Mouse (Mus musculus) erythroblast, adult 5-6 weeks (primary cell): Measurements from ENCODE around the gene Parp6. TPM values are rescaled to one million over a fixed set of nuclear protein-coding genes. Genes with fewer than 3 reads are reported as not detected.

ENCODE experiments used
- ATAC-seq: replicated peaks from 2 replicates; pipeline ENCODE4 v1.8.0; 2016; ENCODE audit warnings: moderate number of reproducible peaks, mild to moderate bottlenecking, moderate TSS enrichment, inconsistent platforms; ENCODE audit not compliant: poor library complexity, low FRiP score, severe bottlenecking
- total RNA-seq, 2 experiments: library from RNA; stranded (forward) in 1 of 2; stranded (reverse) in 1 of 2; fragments of 150-400 nt in 1 of 2; fragments of 200-764, 138-1000 nt in 1 of 2; gene quantifications; 2 replicates each; pipeline versions ENCODE4 v1.2.3 to v1.2.4; 2015 to 2017; ENCODE audit warnings: low replicate concordance in 2 of 2

The Parp6 gene
- total RNA-seq, 2 experiments from 2014 or later = 1.3 to 3.1 TPM

DNA sequence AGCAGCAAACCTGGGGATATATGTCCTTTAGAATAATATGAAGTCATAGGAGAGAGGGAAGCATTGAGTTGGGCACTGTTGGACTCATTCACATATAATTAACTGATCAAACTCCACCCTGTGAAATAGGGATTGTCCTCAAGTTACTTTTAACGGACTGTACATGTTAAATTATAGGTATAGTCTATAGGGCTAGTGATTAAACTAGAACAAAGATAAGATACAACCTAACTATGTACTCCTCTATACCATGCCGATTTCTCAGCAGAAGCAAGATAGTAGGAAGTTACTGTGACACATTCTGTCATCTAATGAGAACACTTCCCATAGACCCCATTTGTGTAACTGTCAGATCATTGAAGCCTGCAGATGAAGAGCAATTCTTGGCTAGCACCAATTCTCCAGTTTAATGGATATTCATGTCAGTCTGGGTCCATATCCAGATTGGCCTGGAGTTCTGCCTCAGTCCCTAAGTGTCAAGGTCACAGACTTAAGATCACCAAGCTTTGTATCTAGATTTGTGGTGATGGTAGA, 37.4 kb downstream of the Parp6 start:
- no peak for ATAC-seq

DNA sequence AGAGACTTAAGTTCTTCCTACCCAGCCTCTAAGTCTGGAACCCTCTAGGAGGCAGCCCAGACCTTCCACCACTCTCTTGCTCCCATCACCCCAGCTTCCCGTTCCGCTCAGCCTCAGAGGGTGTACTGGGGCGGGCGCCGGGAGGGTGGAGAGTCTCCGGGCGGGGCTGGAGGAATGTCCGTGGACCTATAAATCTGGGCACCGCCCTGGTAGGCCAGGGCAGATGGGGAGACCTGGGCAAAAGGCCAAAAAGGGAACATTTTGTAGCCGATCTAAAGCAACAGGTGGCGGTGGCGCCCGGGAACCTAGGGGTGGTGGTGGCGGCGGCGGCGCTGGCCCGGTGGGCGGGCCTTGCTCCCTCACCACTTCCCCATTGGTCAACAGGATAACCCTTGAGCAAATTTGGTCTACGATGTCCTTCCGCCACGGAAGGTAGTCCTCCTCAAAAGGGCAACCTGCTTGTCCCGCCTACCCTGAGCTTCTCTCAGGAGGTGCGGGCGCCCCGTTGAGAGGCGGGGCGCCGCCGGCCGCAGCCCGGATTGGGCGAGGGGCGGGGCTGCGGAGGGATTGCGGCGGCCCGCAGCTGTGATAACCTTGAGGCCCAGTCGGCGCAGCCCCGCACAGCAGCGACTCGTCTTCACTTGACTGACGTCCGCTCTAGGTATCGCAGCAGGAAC, 39.0 kb downstream of the Parp6 start, which contains the start of gene Pkm:
Pkm (plus strand) TSS at position 411 of the 677 bp plus-strand sequence.
- ATAC-seq = peak; percentile 51; the same call in 1 of the 2 replicates

DNA sequence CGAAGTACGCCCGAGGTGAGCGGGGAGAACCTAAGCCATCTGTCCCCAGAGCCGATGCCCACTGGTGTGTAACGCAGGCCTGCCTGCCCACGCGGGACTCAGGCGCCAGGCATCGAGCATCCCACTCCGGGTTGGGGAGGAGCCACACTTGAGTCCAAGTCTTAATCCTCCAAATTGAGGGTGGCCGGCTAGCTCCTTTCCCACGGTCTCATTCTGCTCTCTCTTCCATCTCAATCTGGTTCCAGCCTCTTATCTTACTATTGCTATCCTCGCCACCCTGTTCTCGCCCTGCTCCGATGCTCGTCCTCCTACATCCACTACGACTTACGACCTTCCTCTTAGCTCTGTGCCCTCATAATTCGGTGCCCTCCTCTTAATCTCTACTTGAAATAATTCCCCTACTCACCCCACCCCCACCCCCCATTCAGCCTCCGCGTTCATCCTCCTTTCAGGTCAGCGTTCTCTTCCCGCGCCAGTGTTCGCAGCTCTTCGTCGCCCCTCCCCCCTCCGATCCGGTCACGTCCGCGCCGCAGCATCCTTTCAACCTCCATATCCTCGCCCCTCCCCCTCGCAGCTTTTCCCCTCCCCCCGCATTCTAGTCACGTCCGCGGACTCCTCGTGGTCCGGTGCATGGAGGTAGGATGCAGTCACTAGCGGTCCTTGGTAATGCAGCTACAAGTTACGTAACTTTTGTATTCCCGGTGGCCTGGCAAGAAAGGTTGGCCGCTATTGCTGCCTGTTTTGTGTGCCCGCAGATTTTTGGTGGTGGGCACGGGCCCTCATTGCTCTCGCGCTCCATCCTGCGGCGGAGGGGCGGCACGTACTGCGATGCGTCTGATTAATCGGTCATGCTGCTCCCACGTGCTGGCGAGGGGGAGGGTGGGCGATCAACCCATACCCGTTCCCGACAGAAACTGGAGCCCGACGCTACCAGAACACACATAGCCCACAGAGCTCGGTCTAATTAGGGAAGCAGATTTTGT, 39.8 kb downstream of the Parp6 start:
- ATAC-seq = no peak

DNA sequence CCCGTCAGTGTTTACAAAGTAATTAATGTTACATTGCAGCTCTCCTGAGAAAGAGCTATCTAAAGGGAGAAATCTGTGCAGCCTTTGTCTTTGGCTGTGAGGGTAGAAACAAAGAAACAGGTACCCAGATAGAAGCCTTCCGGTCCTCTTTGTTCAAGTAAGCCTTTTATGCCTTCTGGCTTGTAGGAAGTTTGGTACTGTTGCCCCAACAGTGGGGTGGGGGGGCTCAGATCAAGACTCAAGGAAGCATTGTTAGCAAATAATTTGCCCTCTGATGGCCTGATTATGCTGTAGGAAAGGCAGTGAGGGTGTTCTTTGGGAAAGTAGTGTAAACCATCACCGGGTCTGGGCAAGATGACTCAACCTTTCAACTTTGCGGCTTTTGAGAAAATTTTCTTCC, 41.1 kb downstream of the Parp6 start:
- no peak for ATAC-seq

DNA sequence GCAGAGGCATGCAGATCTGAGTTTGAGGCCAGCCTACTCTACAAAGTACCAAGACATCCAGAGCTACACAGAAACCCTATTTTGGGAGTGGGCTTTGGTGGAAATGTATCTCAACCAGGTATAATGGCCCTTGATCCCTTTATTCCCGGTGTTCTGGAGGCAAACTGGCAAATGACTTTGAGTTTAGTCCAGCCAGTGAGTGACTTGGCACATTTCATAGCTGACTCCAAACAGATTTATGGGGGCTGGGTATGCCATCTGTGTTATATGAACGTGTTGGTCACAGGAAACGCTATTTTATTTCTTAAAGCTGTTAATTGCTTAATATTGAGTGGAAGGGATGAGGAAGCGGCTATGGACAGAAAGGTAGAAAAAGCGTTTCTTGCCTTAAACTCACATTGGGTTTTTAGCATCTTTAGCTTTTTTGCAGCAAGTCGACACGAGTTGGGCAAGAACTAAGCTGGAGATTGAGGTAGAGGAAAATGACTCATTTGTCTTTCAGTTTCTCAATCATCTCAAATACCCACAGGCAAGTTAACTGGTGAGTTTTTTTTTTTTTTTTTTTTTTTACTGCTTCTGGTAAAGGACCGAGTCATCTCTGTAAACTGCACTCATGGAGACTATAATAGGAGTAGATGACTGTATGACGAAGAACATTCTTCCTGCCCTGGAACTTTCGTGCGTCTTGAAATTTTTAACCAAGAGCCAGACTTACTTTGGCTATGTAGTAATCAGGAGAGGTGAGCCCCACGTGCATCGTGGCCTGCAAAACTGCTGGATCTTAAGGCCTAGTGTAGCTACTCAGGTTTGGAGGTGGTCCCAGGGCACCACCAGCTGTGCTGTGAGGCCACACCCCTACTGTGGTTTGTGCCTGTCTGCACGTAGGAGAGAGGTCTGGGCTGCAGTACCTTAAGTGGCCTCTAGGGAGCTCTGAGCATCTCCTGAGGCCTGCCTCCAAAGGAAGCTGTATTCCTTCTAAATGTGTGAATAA, 42.2 kb downstream of the Parp6 start:
- ATAC-seq = peak; percentile 70

DNA sequence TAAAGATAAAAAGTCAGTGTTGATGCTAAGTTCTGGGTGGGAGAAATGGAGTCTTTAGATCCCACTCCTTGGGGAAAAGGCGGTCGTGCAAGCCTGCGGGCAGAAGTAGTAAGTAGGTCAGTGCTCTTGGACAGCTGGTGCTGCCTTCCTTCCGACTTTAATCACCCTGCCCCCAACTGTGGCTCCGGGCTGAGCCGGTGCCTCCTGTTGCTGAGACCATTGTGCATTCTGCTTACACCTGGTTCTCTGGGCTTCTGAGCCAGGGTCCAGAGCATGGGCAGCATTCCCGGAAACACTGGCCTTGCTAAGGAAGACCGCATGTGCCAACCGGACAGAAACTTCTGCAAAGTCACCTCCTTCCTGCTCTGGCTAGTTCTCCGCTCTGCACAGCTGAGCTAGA, 43.3 kb downstream of the Parp6 start:
- ATAC-seq = no peak

DNA sequence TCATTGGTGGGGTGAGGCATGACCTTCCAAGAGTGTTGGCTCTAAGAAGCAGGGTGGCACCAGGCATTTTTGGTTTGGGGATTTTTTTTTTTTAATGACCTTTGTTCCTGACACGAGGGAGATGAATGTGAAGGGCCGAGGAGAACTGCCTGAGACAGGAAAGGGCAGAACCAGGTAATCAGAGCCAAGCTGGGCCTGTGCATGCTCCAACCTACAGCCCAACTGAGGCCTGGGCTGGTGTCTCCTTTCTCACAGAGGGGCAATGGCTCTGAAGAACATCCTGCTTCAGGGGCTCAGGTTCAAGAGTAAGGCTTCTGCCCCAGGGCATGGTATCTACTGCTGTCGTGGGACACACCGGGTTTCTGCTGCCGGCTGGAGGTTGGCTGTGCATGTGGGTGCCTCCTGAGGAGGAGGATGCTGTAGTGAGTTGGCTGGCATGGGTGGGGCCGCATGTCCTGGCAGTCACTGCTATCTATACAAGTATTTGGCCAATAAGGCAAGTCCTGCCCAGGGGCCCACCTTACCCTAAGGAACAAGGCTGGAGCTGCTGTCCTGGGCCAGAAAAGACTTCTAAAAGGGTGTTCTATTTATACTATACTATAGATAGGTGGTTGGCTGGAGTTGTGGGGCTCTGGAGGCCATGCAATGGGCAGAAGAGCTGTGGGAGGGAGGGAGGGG, 44.4 kb downstream of the Parp6 start:
- ATAC-seq = no peak

DNA sequence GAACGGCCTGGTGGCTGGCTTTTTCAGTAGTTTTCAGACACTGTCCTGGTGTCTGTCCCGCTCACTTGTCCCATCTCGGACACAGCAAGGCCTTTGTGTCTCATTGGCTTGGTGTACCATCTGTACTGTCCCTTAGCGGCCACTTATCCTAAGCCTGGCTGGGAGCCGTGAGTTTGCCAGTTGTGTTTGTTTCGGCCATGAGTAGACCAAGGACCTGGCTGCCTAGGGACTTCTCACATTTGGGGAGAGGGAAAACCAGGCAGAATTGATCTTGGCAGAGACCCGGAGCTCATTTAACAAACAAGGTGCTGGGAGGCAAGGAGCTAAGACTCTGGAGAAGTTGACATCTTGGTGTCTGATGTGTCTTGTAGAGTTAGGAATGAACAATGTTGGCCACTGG, 46.1 kb downstream of the Parp6 start:
- ATAC-seq = no peak

DNA sequence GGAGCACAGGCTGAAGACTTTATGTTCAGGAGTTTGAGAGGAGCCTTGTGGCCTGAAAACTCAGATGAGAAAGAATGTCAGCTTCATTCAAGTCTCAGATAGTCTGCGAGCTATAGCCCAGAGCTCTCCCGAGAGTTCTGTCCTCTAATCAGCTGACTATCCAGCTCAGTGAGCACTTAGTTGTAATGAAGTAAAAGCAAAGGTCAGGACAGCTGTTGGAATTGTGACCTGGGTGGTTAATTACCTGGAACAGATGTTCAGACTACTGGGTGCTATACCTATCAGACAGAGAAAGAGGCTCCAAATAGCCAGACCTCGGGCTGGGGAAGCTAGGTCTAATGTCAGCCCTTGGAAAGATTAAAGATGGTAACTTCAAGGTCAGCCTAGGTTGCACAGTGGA, 46.9 kb downstream of the Parp6 start:
- ATAC-seq = no peak

DNA sequence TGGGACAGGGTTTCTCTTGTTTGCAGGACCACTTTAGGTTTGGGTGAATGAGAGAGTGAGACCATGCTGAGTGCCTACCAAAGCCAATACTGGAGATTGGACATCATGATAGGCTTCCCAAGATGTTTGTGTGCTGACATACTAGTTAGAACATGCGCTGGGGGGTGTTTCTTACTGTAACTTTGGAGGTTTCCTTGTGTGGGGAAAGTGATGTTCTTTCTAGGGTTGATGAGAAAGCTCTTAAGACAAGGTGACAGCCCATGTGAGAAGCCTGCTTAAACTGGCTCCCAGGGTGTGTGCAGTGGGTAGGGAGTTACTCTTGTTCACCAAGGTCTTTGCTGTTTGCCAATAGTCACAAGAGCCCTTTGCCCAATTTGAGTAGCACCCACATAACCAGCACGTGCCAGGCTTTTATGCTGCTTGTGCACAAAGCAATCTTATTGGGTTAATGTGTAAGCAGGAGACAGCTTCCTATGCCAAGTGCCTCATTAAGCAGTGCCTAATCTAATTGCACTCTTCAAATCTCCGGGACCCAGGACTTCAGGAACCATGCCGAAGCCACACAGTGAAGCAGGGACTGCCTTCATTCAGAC, 47.7 kb downstream of the Parp6 start:
- ATAC-seq = no peak

DNA sequence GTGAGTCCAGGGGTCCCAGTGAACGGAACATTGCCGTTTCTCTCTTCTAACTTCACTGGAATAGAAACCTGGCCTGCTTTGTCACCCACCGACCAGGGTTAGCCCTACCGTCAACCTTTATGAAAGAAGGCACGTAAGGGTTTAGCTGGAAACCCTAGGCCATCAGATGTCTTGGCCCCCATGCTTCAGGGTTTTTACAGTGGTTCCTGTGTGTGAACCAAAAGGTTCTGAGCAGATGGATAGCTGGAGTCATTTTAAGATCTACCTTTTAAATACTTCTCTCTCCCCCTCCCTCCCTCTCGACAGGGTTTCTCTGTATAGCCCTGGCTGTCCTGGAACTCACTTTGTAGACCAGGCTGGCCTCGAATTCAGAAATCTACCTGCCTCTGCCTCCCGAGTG, 48.9 kb downstream of the Parp6 start:
- ATAC-seq = no peak

DNA sequence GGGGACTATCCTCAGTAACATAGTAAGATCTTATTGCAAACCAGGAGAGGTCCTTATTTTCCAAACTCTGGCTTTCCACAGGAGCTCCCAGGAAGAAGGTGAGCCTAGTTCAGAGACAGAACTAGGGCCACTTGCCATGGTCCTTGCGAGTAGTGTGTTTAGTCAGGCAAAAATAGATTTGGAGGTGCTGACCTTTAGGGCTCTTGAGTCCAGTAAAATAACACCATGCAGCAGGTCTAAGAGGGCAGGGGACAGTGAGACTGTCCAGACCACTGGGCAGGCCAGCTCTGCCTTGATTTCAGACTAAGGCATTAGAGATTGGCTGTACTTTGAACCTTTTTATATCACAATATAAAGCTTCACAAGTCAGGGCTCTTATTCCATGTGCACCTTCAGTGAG, 49.7 kb downstream of the Parp6 start:
- ATAC-seq = no peak

DNA sequence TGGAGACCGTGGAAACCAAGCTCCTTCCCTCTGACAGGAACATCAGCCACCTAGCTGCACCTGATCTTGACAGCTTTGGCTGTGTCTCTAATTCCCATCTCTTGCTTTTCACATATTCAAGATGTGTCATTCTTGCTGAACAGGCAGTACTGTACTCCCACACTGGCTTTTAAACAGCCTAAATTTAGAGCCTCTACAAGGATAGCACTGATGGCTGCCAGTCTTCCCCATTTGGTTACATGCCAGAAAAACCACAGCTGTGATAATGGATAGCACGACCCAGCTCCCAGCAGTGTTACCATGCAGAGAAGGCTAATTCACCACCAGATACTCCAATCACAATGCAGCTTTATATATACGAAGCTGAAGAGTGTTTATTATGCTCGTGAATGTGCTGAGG, 50.2 kb downstream of the Parp6 start:
- ATAC-seq = no peak

DNA sequence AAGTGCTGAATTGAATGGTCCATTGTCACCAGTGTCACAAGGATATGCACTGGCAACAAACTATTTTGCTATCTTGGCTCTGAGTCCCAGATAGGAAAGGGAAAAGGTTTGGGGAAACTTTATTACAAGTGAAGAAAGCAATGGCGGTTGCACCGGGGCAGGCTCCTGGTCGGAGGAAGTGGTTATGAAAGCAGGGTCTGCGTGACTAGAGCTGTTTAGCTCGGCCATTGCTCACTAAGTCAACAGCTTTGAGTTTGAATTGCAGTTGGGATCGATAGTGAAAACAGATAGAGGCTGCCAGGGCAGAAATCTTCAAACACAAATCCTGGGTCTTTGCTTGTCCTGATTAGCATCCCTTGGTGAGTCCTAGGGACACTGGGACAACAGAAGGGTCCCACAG, 50.8 kb downstream of the Parp6 start:
- no peak for ATAC-seq

DNA sequence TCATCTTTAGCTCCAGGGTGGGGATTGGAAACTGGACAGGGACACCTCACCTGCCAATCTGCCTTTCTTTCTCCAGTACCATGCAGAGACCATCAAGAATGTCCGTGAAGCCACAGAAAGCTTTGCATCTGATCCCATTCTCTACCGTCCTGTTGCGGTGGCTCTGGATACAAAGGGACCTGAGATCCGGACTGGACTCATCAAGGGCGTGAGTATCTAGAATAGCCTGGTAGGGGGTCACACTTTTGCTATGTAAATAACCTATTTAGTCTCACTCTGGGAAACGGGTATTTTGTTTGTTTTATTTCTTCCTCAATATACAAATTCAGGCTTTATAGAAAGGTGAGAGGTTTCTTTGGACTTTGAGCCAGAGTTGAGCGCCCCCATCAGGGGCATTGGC, 51.4 kb downstream of the Parp6 start:
- no peak for ATAC-seq

DNA sequence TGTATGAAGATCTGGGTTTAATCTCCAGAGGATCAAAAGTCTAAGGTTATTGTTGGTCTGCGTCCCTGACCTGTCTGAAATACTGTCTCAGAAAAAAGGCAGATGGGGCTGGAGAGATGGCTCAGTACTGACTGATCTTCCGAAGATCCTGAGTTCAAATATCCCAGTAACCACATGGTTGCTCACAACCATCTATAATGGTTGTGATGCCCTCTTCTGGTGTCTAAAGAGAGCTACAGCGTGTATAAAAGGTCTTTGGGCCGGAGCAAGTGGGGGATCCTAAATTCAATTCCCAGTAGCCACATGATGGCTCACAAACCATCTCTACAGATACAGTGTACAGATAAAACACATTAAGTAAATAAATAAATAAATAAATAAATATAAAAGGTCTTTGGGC, 52.1 kb downstream of the Parp6 start:
- ATAC-seq = no peak

DNA sequence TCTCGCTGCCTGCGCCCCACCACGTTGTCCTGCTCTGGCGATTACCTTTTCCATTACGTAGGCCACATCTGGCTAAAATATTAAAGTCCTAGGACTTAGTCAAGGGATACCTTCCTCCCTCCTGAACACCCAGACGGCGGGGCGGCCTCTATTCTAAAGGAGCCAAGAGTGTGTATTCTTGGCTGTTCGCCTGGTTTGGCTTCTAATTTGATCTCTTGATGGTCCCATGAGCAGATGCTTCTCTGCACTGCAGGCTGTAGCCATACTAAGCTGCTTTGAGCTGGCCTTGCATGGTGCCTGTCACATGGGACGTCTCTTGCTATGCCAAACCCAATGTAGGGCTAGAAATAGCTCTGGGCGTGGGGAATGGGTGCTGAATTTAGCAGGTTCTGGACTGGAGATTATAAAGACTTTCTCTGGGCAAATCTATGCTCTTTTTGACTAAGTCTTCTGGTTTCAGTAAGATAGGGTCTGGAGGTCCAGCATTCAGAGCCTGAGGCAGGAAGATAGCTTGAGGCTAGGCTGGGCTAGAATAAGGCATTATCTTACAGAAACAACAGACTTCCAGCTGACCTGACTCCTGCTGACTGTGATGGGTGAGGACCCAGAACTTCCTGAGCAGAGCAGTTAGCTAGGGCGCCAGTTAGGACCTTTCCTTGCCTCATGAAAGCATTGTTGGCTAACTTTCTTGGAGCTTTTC, 55.3 kb downstream of the Parp6 start:
- ATAC-seq = no peak

DNA sequence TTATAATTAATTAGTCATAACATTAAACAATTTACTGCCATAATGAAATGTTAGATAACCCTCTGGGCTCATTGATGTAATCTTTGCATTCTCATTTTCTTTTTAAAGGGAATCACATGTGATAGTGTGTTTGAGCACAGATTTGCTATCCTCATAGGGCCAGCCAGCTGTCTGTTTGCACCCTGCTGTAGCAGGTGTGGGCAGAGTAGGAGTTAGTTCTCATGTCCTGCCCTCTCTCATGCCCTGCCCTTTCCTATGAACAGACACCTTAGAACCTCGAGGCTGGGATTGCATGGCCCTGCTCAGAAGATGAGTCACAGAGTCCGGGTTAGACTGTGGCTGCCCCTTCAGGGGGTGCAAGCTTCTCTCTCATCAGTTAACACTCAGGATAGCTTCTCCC, 56.3 kb downstream of the Parp6 start:
- ATAC-seq = no peak
